Mouse (Mus musculus) testis, adult 2 months (tissue): ENCODE data around the gene Fyn.

Experiments used
- CTCF ChIP-seq: fragments of 200-500 bp; IDR thresholded peaks from 2 replicates; pipeline ENCODE4 v1.5.1; 2012; ENCODE audit warnings: low read depth, mild to moderate bottlenecking, inconsistent platforms, low read length, moderate library complexity; ENCODE audit not compliant: control insufficient read depth, insufficient read depth, insufficient replicate concordance
- POLR2A ChIP-seq: fragments of 200-500 bp; IDR thresholded peaks from 2 replicates; pipeline ENCODE4 v1.6.1; 2012; ENCODE audit warnings: low read depth, mild to moderate bottlenecking, inconsistent platforms, low read length, moderate library complexity; ENCODE audit not compliant: control insufficient read depth

GRCm38 (mm10) chr10:39529179-39529578, 160.5 kb downstream of the Fyn start:
- TF ChIP-seq CTCF (no peak), POLR2A (no peak)
